Mouse (Mus musculus) embryo, embryonic 11.5 days (tissue): Measurements from ENCODE around the gene Kcnb1.
A peak's percentile ranks its signal among the peaks of the same experiment; 100 is the strongest.

Experiments used
- DNase-seq: peaks from one replicate; pipeline ENCODE4 v3.0.0-alpha.2; 2012; ENCODE audit warnings: low read depth, low spot score

The Kcnb1 gene

DNA sequence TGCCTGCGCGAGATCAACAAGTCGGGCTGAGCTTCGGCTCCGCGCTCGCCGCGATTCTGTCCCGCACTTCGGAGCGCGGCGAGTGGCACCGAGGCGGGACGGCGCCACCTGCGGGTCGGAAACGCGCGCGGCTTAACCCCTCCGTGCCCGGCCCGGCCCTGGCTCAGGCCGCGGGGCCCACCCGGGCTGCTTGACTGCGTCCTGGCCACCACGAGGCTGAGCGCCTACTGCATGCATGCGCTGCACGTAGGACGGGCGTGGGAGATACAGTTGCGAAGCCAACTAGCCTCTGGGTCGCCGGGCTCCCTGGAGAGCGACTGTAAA, at the start of gene Kcnb1:
TSS of gene Kcnb1 (minus strand) at position 80 of the 324 bp plus-strand sequence.
- peak; percentile 36 for DNase-seq

DNA sequence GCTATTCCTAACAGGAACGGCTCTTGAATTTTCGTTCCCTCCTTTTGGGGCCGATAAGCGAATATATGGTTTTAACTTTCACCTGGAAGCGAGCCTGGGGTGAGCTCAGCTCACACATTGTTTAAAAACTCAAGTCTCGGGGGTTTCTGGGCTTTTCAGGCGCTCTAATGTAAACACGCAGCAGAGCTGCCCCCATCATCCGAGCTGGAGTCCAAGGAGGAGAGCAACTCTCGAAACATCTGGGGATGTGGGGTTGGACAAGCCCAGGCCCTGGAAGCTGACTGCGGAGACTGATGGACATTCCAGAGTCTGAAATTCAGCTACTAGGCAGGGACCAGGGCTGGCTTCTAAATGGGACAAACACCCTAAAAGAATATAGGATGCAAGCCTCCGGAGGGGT, 49.3 kb upstream of the Kcnb1 start:
- DNase-seq, result no peak

DNA sequence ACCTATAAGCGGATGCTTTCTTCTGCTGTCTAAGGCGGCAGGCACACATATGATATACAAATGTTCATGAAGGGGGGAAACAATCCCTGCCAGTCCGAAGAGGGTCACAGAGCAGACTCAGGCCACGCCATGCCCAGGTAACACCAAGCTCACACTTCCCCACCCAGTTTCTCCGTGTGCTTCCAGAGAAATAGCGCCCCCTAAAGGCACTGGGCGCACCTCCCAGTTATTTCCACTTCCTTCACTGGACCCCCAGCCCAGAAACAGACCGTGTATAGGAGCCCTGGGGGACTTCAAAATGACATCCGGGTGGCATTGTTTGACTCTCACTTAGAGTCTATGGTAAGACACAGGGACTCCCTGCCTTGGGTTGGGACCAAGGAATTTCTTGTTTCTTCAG, 47.3 kb upstream of the Kcnb1 start:
- DNase-seq, result no peak

DNA sequence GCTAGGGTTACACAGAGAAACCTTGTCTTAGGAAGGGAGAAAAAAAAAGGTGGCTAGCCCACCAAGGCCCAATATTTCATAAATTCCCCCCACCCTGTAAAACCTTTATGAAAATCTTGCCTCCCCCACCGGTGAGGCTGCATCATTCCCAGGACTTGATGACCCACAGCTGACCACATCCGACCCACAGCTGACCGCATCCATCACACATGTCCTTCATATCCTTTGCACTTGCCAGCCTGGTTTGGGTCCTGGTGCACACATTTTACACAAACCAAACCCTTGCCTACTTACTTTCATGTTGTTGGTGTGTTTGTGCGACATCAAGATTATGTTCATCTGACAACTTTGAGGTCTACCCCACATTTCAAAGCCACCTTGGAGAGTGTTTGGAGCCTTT, 46.2 kb upstream of the Kcnb1 start:
- DNase-seq, result no peak

DNA sequence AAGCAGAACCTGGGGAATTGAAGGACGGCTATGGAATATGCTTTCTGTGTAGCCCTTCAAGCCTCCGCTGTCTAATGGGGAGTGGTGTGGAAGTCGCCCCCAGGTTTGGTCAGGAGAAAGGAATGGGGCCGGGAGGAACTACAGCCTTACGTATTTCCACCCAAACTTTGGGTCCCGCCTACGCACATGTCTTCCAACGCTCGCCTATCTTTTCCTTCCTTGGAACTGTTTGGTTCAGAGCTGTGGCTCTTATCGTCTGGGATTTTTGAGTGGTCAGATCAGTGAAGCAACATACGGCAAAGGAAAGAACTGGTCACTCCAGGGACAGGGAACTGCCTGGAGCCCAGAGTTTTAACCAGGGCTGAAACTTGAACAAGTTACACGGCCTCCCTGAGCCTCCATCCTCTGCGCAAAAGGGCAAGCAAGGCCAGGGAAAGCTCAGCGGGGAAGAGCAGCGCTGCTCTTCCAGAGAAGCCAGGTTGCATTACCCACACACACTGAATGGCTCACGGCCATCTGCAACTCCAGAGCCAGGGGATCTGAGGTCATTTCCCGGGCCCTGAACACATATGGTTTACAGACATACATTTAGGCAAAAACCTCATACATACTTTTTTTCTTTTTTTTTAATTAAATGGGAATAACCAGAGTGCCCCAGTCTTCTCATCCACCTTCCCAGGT, 45.5 kb upstream of the Kcnb1 start:
- no peak for DNase-seq

DNA sequence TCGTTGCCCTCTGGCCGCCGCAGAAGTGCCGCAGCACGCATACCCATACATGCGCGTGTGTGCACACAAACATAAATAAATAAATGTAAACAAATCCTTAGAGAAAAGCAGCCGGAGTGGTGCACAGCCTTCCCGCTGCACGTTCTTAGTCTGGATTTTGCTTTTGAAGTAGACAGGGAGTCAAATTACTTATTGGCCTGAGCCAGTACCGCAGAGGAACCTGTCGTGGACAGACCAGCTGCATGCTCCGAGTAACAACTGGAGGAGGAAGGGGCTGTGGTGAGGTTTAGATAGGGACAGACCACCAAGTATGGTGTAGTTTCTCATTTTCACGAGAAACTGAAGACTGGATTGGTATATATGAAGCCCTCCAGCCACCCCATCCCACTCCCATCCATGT, 43.8 kb upstream of the Kcnb1 start:
- DNase-seq, result no peak

DNA sequence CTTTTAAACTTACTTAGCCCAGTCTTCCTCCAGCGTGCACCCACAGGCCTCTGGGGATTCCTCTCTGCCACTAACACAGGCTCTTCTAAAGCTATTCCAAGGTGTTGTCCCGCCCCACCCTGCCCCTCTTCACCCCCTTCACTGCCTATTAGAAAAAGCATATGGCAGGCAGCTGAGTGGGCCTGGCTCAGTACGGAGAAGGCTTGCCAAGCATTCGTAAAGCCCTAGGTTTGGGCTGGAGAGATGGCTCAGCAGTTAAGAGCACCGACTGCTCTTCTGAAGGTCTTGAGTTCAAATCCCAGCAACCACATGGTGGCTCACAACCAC, 43.0 kb upstream of the Kcnb1 start:
- no peak for DNase-seq

DNA sequence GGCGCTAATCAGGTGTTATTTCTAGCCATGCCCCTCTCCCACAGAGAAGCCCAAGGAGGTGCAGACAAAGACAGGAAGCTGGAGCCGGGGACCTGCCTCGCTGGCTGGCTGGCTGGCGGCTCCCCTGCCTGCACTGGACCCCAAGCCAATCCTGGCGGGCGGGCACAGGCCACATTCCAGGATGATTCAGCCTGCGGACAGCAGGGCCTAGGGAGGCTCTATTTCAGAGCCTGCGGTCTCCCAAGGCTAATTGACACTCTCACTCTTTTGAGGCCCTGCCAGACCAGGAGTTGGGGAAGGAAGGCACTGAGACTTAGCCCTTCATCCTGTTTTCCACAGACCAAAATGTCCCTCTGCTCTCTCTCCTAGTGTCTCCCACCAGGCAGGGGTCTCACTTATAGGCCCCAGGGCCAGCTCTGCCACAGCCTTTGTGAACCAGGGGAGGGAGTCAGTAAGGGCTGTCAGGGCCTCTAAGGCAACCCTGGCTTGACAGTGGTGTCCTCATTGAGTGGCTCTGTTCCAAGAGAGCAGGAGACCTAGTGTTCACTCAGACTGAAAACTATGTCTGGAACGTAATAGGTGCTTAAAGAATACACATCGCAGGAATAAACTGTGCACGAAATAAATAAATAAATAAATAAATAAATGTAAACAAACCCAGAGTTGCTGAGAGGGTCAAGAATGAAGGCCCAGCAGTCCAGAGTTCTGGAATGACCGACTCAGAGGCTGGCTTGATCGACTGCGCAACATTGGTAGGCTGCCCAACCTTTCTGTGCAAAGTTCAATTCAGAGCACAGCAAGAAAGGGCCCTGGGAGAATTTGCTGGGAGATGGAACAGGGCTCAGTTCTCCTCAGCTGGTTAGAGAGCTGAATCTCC, 42.4 kb upstream of the Kcnb1 start:
- no peak for DNase-seq

DNA sequence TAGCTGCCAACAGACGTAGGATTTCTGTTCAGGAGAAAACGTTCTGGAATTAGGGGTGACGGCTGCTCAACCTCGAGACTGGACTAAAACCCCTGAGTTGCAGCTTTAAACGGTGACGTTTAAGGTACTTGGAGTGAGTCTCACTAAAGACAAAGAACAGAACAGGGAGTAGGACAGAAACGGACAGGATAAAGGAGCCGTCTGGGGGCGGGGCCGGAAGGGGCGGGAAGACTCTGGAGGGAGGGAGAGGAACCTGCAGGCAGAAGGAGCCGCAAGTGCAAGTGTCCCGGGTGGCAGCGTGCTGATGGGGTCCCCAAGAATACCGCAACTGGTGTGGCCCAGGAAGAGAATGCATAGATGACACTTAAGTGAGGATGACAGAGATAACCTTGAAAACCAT, 40.6 kb upstream of the Kcnb1 start:
- DNase-seq, result no peak

DNA sequence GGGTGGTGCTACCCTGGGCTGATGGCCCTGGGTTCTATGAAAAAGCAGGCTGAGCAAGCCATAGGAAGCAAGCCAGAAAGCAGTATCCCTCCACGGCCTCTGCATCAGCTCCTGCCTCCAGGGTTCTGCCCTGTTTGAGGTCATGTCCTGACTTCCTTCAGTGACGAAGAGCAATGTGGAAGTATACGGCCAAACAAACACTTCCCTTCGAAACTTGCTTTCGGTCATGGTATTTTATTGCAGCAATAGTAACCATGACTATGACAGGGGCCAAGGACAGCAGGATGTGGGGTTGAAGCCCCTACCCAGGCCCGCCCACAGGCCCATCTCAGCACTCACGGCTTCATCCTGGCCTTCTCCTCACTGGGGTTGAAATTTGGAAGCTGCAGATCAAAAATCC, 35.0 kb upstream of the Kcnb1 start:
- no peak for DNase-seq

DNA sequence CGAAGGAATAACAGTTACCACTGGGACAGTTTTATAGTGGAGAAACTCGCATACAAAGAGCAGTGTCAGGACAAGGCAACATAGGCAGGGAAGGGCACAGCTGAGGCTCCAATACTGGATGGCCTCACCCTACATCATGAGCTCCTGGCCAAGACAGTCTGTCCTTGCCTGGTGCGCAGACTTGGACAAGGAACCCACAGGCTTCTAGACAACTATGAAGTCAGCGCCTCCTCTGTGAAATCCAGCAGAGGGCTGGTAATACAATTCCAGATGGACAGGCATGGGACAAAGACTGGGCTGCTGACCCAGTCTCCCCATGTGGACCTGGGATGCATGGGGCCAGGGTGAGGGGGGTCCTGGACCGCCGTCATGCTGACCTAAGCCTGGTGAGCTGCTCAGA, 34.2 kb upstream of the Kcnb1 start:
- no peak for DNase-seq

DNA sequence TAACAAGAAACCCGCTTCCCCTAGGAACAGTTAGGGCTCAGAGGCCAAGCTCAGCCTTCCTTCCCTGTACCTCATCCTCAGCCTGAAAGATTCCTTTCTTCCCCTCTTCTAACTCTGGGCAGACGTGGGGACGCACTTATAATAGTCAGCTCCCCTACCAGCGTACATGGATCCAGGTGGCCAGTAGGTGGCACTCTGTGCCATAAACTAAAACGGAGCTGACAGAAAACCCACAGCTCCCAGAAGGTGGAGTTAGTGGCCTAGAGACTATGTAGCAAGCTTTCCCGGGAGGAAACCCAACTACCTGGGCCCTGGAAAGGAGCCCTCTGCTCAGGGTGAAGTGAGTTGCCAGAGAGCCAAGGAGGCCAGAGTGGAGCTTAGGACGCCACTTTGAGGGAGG, 32.2 kb upstream of the Kcnb1 start:
- DNase-seq, result peak; percentile 73

DNA sequence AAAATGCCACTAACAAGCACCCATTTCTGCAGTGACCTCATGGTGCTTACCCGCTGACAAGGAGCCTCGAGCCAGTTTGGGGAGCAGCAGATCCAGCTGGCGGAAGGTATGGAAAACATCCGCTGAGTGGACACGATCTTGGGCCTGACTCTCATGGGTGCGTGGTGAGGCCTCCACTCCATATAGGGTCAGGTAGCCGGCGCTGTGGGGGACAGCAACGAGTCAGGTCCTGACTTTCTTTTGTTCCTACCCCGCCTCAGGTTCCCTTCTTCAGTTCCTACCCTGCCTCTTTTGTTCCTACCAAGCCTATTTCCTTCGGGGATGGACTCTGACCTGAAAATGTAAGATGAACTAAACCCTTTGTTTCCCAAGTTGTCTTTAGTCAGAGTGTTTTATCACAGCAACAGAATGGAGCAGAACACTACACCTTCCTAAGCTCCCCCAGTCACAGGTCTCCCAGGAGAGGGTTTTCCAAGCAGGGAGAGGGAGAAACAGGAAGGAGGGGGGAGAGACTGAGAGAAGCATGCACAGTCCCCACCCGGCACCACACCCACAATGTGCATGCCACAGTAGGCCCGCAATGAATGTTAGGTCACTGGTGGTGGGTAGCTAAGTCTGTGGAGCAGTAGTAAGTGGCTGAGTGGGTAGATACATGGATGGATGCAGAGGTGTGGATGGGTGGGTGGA, 31.3 kb upstream of the Kcnb1 start:
- DNase-seq, result no peak

DNA sequence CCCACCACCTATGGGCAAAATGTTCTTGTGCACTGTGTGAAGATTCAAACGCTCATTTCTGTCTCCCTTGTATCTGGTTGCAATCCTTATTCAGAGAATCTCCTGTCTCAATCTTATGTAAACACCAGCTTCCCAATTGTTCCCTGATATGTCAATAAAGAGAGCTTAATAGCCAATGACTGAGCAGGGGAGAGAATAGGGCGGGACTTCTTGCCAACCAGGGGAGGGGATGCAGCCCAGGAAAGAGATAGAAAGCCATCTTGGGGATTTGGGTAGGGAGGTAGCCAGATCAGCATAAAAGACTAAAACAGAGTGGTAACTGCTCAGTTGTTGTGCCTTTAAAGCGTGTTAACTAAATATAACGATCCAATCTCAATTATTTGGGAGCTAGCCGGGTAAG, 30.8 kb upstream of the Kcnb1 start:
- DNase-seq, result no peak

DNA sequence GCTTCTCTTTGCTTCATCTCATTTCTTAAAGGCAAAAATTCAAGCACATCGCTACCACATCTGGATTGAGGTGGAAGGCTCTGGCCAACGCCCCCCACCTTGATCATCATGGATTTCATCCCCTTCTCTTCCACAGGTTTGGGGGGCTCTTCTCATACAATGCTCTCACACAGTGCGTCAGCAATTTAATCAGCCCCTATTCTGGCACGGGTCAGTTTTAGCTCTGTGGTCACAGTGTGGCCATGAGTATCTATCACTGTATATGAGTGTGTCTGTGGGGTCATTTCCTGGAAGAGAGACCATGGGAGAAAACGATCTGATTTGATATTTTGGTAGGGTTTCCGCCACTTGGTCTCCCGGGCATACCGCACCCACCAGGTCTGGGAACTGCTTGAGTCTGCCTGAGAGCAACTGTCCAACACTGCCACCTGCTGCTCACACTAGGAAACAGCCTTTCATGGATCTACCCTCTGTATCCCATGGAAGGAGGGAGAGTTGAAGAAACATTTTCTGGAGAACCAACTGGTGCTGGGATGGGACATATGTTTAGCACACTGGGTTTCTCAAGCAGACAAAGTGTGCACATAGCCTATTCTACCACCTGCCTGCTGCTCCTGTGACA, 29.3 kb upstream of the Kcnb1 start:
- peak; percentile 73 for DNase-seq

DNA sequence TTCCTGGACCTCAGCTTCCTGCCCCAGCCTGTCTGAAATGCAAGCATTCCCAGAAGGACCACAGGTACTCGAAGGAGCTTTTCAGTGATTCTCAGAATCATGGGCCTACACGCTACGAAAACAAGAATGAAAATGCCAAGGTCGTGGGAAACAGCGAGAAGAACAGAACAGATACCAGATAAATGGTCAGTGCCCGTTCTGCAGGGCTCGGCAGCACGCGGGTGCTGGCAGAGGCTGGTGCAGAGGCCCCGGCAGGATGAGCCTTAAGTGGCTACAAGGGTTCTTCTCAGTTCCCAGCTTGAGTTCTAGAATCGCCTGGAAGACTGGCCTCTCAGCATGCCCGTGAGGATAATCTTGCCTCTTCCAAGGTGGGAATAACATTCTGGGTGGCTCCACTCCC, 23.7 kb upstream of the Kcnb1 start:
- DNase-seq, result no peak

DNA sequence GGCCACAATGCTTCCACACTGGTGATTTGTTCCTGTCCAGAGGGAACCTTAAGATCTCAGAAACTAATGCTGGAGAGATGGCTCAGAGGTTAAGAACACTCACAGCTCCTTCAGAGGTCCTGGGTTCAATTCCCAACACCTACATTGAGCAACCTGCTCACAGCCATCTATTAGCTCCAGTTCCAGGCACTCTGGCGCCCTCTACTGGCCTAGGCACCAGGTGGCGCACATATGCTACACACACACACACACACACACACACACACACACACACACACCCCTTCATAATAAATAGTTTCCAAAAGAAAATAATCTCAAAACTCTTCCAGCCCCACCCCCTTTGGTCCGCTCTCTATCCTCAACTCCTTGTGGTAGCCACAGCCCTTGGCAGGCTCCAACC, 23.1 kb upstream of the Kcnb1 start:
- no peak for DNase-seq

DNA sequence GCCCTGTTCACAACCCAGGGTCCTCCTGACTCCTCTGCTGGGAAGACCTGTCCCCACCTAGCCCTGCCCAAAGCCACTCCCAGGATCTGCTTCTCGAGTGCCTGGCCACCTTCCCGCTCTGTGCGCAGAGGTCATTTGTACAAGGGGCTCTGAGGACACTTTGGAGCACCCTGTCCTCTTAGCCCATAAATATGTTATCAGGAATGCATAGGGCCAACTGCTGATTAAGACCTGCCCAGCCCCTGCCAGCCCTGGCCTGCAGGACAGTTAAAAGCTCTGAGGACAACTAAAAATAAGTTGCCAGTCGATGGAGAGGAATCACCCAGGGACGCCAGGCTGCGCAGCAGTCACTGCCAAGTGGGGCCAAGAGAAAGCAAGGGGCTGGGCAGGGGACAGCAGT, 22.6 kb upstream of the Kcnb1 start:
- DNase-seq, result no peak

DNA sequence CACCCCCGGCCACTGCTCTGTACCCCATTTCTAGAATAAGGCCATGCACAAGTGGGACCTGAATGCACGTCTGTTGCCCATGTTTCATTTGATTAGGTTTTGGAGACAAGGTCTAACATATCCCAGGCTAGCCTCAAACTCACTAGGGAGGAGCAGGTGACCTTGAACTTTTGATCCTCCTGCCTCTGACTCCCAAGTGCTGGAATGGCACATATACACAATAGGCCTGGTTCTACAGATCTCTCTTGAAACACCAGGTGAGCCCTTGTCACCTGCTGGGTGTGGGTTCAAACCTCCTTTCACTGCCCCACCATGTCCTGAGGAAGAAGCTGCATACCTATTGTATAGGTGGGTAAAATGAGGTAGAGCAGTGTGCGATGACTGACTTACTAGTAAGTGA, 22.1 kb upstream of the Kcnb1 start:
- no peak for DNase-seq

DNA sequence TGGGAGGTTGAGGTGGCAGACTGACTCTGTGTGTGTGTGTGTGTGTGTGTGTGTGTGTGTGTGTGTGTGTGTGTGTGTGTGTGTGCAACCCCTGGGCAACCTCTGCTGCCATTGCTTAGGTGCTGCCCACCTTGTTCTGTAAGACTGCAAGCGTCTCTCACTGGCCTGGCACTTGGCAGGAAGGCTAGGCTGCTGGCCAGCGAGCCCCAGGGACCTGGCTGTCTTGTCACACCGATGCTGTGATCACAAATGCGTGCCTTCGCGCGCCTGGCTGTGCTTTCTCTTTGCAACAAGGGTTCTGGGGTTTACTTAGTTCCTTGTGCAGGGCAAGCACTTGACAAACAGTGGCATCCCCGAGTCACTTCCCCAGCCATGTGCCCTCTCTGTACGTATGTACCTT, 19.9 kb upstream of the Kcnb1 start:
- DNase-seq, result no peak

DNA sequence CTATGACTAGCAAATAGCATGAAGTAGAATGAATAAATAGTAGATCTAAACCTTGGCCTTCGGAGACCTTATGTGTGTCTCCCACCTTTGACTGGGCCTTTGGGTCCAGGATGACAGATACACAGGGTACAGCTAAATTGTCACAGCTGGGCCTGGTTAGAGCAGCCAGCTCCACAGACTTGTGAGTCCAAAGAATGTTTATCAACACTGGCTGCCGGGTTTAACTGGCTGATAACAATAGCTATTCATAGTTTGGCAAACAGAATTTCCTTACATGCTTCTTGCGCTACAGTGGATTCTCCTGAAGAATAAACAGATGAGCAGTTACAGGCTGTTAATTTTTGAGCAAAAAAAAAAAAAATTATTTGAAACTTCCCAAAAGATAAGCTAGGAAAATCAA, 19.0 kb upstream of the Kcnb1 start:
- no peak for DNase-seq

DNA sequence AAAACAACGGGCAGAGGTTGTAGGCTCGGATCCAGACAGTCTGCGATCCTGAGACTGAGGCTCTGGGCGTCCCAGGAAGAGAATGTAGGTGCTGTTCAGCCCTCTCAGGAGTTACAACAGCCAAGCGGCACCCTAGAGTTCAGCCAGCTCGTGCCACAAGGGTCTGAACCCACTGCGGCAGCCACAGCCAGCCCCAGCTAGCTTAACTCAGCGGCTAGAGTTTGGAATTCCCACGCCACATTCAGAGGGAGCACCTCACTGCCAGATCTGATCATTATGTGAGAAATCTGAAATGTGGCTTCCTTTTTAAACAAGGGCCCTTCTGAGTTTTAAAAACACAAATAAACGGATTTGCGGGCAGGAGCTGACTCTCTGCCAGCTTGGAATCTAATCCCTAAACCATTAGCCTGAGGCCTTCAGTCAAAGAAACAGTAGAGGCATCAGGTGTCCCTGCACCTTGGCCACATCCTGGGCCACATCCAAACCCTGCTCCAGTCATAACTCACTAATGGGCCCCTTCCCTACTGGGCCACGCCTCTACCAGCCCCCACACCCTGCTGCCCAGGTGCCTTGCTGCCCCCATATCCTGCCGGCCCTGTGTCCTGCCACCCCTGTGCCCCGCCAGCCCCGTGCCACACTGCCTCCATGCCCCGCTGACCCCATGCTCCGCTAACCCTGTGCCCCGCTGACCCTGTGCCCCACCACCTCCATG, 16.1 kb upstream of the Kcnb1 start:
- no peak for DNase-seq
